Mouse (Mus musculus) cerebellum, postnatal 4 days (tissue): Measurements from ENCODE around the gene Wfdc15a.
"Not testable (repeated sequence)": the region's sequence is repeated elsewhere in the genome, so short reads cannot be mapped to it uniquely, and the experiment has no call there.

Experiments used
- DNase-seq, 2 experiments: peaks; one replicate each; pipeline ENCODE4 v3.0.0; 2022; ENCODE audit warnings: low spot score in 2 of 2, mixed read lengths in 1 of 2

The Wfdc15a gene

GRCm38 (mm10) chr2:164199626-164200327, at the start of gene Wfdc15a:
Wfdc15a (minus strand) TSS chr2:164200130.
- DNase-seq: no peak

GRCm38 (mm10) chr2:164238366-164238765, 38.4 kb upstream of the Wfdc15a start, which contains the start of gene Svs2:
Svs2 (minus strand) TSS chr2:164238466.
- no peak for DNase-seq

- DNase-seq: no peak
These were observed 32.7 kb upstream of the Wfdc15a start for GRCm38 (mm10) chr2:164232671-164233070.

- DNase-seq: no peak
These were observed 28.6 kb upstream of the Wfdc15a start for GRCm38 (mm10) chr2:164228361-164229070.

GRCm38 (mm10) chr2:164221522-164221921, 21.6 kb upstream of the Wfdc15a start, which contains the start of gene Wfdc15b:
Wfdc15b (minus strand) TSS chr2:164221660.
- no peak for DNase-seq

- DNase-seq: no peak
These were observed 19.4 kb upstream of the Wfdc15a start for GRCm38 (mm10) chr2:164219295-164219694.

- no peak for DNase-seq
These were observed 12.8 kb upstream of the Wfdc15a start for GRCm38 (mm10) chr2:164212711-164213110.

DNA sequence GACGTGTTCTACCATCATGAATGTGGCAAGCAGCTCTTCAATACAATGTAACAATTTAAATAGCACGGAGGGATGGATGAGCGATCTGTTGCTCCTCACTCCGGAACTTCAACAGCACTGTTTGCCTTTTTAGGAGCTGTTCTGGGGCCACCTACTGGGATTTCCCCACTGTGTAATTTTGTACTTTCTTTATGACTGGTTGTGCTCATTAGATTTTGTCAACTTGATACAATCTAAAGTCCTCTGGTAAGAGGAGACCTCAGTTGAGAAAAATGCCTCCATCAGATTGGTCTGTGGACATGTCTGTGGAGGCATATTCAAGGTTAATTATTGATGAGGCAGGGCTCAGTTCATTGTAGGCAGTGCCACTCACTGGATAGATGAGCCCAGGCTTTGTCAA, 11.0 kb upstream of the Wfdc15a start:
- no peak for DNase-seq

GRCm38 (mm10) chr2:164206676-164207075, 6.7 kb upstream of the Wfdc15a start:
- no peak for DNase-seq

- DNase-seq: not testable (repeated sequence)
These were observed 6.1 kb upstream of the Wfdc15a start for GRCm38 (mm10) chr2:164206011-164206410.

- no peak for DNase-seq
These were observed 3.3 kb downstream of the Wfdc15a start for GRCm38 (mm10) chr2:164196700-164196990.

GRCm38 (mm10) chr2:164195971-164196699, 3.8 kb downstream of the Wfdc15a start:
- DNase-seq: no peak

DNA sequence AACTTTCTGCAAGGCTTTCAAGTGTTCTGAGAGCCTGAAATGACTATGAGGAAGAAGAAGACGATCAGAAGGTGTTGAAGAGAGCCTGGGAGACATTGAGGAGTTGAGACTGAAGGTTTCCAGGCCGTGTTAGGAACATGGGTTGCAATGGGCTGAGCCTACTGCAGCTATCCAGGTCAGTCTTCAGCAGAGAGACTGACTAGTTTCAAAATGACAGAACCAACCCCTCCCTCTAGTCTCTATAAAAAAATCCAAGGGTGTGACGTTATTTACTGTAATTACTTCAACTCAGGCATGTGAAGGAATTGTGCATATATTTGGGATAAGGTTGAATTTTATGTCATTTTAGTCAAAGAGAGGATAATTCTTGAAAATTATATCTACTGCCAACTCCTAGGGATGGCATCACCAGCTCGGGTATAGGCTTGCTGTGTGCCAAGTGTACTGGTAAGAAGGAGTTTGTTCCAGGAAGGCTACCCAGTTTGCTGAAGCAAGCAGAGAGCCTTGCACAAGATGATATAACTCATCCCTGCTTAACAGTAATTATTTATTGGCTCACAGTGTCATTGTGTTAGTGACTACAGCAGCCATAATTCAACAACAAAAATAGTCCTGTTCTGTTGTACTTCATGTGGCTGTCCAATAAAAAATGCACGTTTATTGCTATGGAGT, 4.8 kb downstream of the Wfdc15a start:
- no peak for DNase-seq

DNA sequence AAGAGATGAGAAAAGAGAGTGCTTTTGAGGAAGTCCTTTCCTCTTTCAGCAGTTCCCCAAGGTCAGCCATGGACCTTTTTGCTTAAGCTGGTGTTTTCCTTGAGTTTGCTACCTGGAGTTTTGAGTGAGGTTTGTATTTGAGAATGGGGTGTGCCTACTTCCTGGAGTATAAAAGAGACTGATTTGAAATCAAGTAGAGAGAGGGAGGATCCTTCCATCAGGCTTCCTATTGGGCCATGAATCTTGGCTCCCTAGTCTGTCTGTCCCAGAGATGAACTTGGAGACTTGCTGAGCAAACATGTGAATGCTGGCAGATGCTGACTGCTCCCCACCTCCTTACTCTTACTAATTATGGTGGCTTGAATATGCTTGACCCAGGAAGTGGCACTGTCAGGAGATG, 7.7 kb downstream of the Wfdc15a start:
- DNase-seq: no peak

GRCm38 (mm10) chr2:164190576-164190975, 9.4 kb downstream of the Wfdc15a start, which contains the start of gene Wfdc12:
Wfdc12 (minus strand) TSS chr2:164190608.
- DNase-seq: no peak

- no peak for DNase-seq
These were observed 11.2 kb downstream of the Wfdc15a start for GRCm38 (mm10) chr2:164188722-164189121.

GRCm38 (mm10) chr2:164184145-164184719, 15.7 kb downstream of the Wfdc15a start:
- no peak for DNase-seq

GRCm38 (mm10) chr2:164183340-164183739, 16.6 kb downstream of the Wfdc15a start:
- no peak for DNase-seq

DNA sequence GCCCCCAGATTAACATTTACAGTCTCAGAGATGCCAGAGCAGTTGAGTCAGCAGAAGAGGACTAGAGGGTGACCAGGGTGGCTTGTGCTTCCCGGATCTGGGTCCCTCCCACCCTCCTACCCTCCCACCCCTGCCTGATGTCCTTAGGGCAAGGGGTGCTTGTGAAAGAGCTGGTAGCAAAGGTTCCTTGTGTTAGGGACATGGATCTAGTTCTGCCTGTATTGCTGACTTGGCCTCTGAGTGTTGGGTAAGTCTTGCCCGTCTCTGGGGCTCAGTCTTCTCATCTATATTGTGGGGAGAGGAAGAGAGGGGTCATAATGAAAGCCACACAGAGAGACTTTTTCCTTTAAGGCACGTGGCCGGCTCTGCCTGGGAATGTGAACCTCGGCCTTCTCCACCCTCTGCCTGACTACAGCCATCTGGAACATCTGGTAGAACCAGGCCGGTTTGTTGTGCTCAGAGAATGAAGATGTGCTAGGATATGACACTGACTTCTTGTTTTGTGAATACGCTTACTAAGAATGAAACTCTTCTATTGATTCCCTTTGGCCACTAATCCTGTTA, 17.2 kb downstream of the Wfdc15a start, which contains the start of gene Wfdc5:
Wfdc5 (minus strand) TSS at position 51 of the 564 bp plus-strand sequence.
- DNase-seq: no peak

GRCm38 (mm10) chr2:164180770-164181169, 19.2 kb downstream of the Wfdc15a start:
- no peak for DNase-seq

DNA sequence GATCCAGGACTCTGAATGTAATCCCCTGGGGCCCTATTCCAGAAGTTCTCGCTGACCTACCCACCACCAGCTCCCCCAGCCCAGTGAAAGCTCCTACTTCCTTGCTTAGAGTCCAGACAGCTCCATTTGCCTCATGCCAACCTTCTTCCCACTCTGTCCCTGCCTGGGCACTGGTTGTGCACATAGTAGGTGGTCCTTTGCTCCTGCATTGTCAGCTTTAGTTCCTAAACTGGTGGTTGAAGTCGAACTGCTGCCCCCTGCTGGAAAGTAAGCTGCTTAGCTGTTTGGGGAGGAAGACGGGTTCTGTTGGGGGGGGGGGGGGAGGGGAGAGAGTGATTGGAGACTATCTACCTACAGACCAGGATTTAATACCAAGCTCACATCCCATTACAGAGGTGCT, 19.8 kb downstream of the Wfdc15a start:
- no peak for DNase-seq
